Mouse (Mus musculus): Measurements from ENCODE around the gene Klhl7.

Gene Klhl7

GRCm38 (mm10) chr5:24100106-24100809 lies at the start of gene Klhl7:
TSS of gene Klhl7 (plus strand) at chr5:24100605.
- peak; percentile 84 to 86 for DNase-seq (ENCODE audit: low spot score in 2 of 2)

GRCm38 (mm10) chr5:24051755-24052675 lies 48.4 kb upstream of the Klhl7 start:
- DNase-seq (ENCODE audit: low spot score in 2 of 2), result no peak

- no peak for DNase-seq (ENCODE audit: low spot score in 2 of 2)
Measured at GRCm38 (mm10) chr5:24053245-24054190, 46.9 kb upstream of the Klhl7 start.

GRCm38 (mm10) chr5:24054382-24054781 lies 46.0 kb upstream of the Klhl7 start:
- no peak for DNase-seq (ENCODE audit: low spot score in 2 of 2)

- no peak for DNase-seq (ENCODE audit: low spot score in 2 of 2)
Measured at GRCm38 (mm10) chr5:24056865-24057264, 43.5 kb upstream of the Klhl7 start.

- DNase-seq (ENCODE audit: low spot score in 2 of 2), result no peak
Measured at GRCm38 (mm10) chr5:24057592-24057991, 42.8 kb upstream of the Klhl7 start.

GRCm38 (mm10) chr5:24060949-24061348 lies 39.5 kb upstream of the Klhl7 start:
- no peak for DNase-seq (ENCODE audit: low spot score in 2 of 2)

- no peak for DNase-seq (ENCODE audit: low spot score in 2 of 2)
Measured at GRCm38 (mm10) chr5:24063034-24063433, 37.4 kb upstream of the Klhl7 start.

- no peak for DNase-seq (ENCODE audit: low spot score in 2 of 2)
Measured at GRCm38 (mm10) chr5:24063545-24063944, 36.9 kb upstream of the Klhl7 start.

- DNase-seq (ENCODE audit: low spot score in 2 of 2), result no peak
Measured at GRCm38 (mm10) chr5:24068955-24069354, 31.4 kb upstream of the Klhl7 start.

- DNase-seq (ENCODE audit: low spot score in 2 of 2), result no peak
Measured at GRCm38 (mm10) chr5:24072031-24072430, 28.4 kb upstream of the Klhl7 start.

GRCm38 (mm10) chr5:24076986-24077718 lies 23.3 kb upstream of the Klhl7 start:
- peak; percentile 75 to 82 for DNase-seq (ENCODE audit: low spot score in 2 of 2)

GRCm38 (mm10) chr5:24077739-24078306 lies 22.6 kb upstream of the Klhl7 start:
- no peak for DNase-seq (ENCODE audit: low spot score in 2 of 2)

- DNase-seq (ENCODE audit: low spot score in 2 of 2), result no peak
Measured at GRCm38 (mm10) chr5:24078420-24079179, 21.8 kb upstream of the Klhl7 start.

GRCm38 (mm10) chr5:24080826-24081225 lies 19.6 kb upstream of the Klhl7 start:
- DNase-seq (ENCODE audit: low spot score in 2 of 2), result no peak

- DNase-seq (ENCODE audit: low spot score in 2 of 2), result no peak
Measured at GRCm38 (mm10) chr5:24084835-24085234, 15.6 kb upstream of the Klhl7 start.

GRCm38 (mm10) chr5:24086241-24086640 lies 14.2 kb upstream of the Klhl7 start:
- no peak for DNase-seq (ENCODE audit: low spot score in 2 of 2)

GRCm38 (mm10) chr5:24086865-24087264 lies 13.5 kb upstream of the Klhl7 start:
- DNase-seq (ENCODE audit: low spot score in 2 of 2), result no peak

- no peak for DNase-seq (ENCODE audit: low spot score in 2 of 2)
Measured at GRCm38 (mm10) chr5:24088451-24088850, 12.0 kb upstream of the Klhl7 start.

- DNase-seq (ENCODE audit: low spot score in 2 of 2), result no peak
Measured at GRCm38 (mm10) chr5:24092496-24092895, 7.9 kb upstream of the Klhl7 start.
